Mouse (Mus musculus) layer of hippocampus, postnatal 25 days (tissue): ENCODE measurements around the gene 4930518I15Rik. TPM values are rescaled to one million over a fixed set of nuclear protein-coding genes. Genes with fewer than 3 reads are reported as not detected.
"Not testable (repeated sequence)": the region's sequence is repeated elsewhere in the genome, so short reads cannot be mapped to it uniquely, and the experiment has no call there.

Experiments used
- DNase-seq, 2 experiments: peaks; one replicate each; pipeline ENCODE4 v3.0.0; 2022; ENCODE audit warnings: mixed read lengths in 2 of 2, low spot score in 1 of 2; ENCODE audit errors: extremely low spot score in 1 of 2
- total RNA-seq, 2 experiments: library from RNA; stranded (reverse); gene quantifications; 2 replicates each; pipeline ENCODE4 v1.2.3; 2021

Gene 4930518I15Rik
- total RNA-seq, 2 experiments from 2014 or later = 2.0 to 4.3 TPM

DNA sequence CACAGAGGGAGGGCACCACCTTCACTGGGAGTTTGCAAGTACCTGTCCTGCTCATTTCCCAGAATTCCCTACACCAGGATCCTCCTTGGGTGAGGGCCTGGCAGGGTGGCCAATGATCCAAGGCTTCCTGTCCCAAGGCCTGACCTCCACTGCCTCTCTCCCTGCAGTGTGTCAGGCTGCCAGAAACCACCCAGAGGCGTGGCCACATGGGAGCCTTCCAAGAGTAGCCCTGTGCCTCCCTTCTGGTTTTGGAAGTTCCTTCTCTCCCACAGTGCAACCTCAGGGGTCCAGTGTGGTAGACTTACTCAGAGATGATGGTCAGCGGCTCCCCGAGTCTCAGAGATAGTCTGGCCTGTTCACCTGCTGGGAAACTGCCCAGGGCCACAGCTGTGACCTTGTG lies 21.8 kb upstream of the 4930518I15Rik start:
- DNase-seq = no peak

DNA sequence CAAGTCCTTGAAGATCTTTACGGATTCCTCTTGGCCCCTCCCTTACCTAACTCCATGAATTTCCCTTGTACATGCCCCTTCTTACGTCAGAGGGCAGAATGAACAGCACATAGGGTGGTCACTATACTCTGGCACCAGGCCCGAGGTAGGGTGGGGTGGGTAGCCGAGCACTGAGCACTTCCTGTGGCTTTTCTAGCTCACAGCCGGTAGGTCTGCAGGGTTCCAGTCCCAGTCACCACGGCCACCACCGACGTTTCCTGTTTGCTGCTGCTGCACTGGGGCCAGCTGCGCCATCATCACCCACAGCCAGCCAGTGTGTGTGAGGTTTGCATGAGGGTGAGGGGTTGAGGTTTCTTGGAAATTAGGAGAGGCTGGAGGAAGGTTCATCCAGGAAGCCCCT lies 20.0 kb upstream of the 4930518I15Rik start:
- no peak for DNase-seq

DNA sequence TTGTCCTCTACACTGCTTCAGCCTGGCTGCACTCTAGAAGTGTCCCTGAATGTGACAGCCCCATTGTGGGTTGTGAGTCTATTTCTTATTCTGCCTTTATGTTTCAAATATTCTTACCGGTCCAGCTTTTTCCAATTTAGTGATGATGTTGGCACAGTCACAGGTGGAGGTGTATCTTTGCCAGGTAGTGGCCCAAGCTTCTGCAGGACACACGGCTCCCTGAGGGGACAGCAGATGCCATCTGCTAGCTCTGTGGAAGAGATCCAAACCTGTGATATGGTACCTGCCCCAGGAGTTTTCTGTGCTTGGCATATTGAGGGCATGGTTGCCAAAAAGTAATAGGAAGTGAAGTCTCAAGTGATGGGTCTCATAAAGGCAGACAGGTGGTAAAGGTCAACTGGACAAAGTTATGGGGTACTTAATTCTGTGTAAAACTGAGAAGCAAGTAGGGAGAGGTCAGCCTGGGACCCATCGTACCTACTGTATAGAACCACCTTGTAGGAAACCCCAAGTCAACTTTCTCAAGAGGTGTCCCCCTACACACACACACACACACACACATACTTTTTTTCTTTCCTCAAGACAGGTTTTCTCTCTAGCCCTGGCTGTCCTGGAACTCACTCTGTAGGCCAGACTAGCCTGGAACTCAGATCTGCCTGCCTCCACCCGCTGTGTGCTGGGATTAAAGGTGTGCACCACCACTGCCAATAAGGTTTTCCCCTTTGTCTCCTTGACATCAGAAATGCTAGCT lies 17.2 kb upstream of the 4930518I15Rik start:
- DNase-seq = no peak

DNA sequence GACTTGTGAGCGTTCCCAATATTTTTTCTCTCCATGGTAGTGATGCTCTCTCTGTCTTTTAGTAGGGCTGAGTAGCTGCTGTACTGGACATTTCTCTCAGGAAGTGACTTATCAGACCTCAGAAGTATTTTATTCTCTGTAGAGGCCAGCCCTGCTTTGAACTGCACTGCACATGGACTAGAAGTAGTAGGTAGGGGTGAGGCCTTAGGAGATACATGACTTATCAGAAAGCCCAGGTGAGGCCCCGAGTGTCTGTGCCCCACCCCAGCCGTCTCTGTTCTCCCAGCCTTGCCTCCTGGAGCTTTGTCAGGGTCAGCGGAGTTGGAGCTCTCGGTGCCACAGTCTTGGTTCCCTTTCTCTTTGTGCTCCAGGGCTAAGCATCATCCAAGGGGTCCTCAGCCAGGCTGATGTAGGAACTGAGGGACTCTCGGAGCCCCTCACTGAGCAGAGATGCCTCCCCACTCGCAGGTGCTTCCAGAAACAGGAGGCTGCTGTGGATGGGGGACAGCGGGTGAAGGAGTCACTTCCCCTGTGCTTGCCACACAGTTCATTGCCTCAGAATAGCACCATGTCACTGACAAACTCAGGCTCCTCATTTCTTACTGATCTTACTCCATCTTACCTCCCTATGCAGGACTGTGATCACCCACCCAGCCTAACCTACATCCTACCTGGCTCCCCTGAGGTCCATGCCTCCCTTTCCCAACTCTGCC lies 16.5 kb upstream of the 4930518I15Rik start:
- DNase-seq = no peak

DNA sequence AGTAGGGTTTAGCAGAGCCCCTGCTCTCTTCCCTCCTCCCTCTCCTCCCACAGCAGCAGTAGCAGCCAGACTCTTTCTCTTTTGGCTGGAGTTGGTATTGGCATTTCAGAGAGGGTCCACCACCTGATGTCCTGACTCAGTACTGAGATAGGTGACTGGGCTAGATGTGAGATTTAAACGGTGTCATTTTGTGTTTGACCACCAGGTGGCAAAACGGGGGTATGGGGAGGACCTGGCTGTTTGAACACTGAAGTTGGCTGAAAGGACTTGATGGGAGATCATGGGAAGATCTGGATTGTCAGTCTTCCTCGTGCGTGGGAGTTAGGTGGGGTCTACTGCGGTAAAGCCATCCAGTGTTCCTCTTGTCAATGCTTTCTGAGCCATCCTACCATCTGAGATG lies 15.9 kb upstream of the 4930518I15Rik start:
- peak in 1 of 2 experiments; percentile 54 for DNase-seq

DNA sequence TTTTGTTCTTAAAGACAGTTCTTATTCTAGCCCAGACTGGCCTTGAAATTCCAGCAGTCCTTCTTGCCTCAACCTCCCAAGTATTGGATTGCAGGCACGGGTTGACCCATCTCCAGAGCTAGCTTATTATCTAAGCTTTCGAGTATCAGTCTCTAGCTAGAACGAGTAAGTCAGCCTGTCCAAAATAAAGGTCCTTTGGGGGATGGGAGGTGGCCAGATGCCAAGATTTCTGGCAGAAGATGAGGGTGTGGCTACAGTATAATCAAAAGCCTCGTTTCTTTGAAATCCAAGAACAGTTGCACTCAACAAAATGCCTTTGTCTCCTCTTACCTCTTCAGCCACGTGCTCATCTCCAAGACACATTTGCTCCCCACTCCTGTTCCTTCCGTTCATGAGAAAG lies 12.8 kb upstream of the 4930518I15Rik start:
- no peak for DNase-seq

DNA sequence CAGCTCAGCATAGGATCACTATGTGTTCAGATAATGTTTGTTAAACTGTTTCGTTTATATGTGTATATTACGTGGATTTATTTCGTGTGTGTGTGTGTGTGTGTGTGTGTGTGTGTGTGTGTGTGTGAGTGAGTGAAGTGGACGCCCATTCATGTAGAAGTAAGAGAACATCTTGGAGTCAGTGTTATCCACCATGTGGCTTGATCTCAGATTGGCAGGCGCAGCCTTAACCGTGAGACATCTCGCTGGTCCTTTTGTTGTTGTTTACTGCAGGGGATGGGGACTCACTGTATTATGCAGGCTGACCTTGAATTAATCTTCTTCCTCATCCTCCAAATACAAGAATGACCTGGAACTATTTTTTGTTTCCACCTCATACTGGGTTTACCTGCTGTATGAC lies 11.8 kb upstream of the 4930518I15Rik start:
- DNase-seq = no peak

DNA sequence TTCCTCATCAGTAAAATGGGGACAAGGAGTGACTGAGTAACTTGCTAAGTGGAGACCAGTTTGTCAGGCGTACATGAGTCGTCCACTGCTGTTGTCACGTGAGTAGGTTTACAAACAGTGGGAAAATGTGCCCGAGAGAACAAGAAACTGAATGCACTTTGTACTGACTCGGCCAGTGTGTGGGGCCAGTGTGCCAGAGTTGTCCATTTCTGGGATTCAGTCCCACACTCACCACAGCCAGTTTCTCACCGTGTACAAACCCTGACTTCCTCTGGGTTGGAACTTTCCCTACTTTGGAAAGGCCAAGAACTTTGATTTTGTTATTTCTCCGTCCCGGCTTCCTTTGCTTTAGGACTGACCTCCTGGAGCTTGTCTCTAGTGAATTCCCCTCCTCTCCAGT lies 11.2 kb upstream of the 4930518I15Rik start:
- DNase-seq = no peak

DNA sequence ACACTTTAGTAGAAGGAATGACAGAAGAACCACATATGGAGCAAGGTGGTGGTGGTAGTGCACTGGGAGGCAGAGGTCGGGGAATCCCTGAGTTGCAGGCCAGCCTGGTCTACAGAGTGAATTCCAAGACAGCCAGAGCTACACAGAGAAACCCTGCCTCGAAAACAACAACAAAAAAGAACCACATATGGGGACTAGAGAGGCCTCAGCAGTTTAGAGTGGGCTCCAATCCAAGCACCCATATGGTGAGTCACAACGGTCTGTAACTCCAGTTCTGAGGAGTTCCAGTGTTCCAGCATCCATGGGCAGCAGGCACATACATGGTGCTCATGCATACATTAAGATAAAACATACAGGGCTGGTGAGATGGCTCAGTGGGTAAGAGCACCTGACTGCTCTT lies 6.7 kb upstream of the 4930518I15Rik start:
- DNase-seq = no peak

DNA sequence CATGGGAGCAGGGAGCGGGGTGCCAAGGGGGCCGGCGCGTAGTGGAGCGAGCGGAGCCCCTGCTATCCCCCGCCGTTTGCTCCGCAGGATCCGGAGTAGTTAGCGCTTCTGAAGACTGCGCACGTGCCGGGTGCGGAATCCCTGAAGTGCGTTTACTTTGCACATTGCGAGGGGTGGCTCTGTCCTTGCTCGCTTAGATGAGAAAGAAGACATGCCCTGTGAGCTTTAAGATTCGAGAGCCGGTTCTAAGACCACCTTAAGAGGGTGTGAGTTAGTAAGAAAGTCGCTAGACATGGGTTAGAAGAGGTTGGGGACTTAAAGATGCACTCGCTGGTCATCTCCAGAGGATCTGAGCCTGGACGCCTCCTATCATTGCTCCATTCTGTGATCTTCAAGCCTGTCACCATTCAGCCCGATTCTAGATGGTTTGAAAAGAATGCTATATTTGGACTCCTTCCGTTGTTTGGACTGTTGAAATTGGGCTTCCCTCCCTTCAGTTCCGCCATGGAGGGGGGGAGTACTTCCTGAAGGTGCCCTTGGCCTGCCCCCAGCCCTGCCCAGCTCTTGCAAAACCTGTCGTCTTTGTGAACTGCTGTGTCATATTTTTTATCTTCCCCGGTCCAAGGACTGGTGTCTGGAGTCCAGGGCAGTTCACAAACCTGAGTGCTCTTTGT lies 5.9 kb upstream of the 4930518I15Rik start:
- DNase-seq = no peak

DNA sequence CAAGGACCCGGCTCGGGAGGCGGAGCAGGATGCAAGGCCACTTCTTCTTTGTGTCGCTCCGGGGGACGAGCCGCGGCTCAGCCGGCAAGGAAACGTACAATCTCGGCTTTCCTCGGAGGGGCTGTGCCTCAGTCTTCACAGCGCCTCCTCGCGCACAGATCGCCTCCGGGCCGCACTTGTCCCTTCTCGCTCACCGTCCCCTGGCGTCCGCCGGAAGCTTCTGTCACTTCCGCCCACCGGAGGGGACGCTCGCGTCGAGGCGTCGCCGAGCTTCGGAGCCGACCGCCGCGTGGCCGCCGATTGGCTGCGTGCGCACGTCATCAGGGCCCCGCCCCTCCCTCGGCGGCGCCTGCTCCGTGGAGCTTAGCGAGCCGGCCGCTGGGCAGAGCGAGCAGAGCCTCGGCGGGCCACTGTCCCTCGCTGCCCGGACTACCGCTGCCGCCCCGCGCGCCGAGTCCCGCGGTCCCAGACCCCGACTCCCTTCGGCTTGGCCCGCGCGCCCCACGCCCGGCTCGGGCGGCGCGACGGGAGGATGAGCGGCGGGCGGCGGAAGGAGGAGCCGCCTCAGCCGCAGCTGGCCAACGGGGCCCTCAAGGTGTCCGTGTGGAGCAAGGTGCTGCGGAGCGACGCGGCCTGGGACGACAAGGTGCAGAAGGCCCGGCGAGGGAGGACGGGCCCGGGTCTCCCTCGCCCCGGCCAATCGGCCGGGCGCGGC lies 5.2 kb upstream of the 4930518I15Rik start, which contains the start of gene Rab5if:
Rab5if (plus strand) TSS at position 357 of the 715 bp plus-strand sequence.
- peak; percentile 93 to 96 for DNase-seq

DNA sequence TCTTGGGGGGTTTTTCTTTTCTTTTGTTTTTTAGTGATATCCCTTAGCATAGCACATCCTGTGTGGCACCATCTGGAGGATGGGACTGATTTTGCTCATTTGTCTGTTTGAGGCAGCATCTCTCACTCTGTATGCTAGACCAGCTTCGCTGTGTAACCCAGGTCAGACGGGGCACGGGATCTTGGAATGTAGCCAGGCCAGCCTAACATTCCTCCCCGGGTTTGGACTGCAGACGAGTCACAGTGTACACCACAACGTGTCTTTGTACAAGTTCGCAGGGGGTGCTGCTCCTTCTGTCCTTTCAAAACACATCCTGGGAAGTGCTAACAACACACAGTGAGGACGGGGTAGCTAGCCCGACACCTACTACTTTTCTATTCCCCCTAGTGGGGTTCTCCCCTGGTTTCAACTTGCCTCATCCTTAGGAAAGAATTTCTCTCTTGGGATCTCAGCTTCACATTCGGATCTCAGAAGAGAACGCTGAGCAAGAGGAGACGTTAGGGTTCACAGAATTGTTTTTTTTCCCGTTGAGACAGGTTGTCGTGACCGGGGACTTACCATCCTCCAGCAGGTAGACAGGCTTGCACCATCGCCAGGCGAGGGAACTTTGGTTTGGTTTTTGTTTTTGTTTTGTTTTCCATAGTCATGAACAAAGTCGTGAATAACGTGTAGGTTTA lies 4.4 kb upstream of the 4930518I15Rik start:
- no peak for DNase-seq

DNA sequence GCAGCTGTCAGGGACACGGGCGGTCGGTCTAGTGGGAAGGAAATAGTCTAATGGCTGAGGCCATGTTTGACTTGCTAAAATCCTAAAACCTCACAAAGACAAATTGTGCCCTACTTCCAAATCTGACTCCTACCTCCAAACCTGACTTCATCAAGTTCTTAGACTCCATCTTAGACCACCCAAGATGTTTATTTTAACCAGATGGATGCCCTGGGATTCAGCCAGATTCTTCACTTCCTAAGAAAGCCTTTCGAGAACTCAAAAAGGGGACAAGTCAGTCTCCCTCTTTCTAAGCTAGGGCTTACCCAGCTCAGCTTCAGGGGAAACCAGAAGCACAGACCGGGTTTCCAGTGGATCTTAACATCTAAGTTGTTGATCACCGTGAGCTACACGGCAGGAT lies 925 bp upstream of the 4930518I15Rik start:
- no peak for DNase-seq

DNA sequence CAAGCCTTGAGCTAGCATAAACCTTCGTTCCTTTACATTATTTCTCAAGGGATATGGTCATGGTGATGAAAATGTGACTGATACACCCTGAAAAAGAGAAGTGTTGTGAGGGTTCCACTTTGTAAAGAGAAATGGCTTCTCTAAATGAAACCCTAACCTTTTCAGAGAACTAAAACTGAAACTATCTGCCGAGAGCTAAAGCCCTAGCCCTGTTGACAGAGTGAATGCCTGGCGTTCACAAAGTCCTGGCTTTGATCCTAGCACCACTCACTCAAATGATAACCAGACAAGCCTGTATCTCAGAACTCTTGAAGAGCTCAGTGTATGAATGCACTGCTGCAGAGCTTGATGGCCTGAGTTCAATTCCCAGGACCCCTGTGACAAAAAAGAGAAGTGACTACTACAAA lies 358 bp downstream of the 4930518I15Rik start:
- DNase-seq = no peak

DNA sequence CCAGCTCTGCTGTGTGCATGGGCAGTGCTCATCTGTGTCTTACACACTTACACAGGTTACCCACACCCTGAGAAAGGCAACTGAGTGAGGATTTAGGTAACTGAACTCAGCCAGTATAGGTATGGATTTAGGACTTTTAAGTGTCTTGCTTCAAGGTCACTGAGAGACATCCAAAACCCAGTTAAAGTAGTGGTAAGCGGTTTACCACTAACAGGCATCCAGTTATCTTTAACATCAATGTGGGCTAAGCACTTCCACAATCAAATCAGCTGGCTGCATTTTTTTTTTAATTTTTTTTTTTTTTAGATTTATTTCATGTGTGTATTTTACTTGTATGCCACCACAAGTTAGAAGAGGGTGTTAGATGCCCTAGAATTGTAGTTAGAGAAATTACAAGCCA lies 1.4 kb downstream of the 4930518I15Rik start:
- DNase-seq = no peak

DNA sequence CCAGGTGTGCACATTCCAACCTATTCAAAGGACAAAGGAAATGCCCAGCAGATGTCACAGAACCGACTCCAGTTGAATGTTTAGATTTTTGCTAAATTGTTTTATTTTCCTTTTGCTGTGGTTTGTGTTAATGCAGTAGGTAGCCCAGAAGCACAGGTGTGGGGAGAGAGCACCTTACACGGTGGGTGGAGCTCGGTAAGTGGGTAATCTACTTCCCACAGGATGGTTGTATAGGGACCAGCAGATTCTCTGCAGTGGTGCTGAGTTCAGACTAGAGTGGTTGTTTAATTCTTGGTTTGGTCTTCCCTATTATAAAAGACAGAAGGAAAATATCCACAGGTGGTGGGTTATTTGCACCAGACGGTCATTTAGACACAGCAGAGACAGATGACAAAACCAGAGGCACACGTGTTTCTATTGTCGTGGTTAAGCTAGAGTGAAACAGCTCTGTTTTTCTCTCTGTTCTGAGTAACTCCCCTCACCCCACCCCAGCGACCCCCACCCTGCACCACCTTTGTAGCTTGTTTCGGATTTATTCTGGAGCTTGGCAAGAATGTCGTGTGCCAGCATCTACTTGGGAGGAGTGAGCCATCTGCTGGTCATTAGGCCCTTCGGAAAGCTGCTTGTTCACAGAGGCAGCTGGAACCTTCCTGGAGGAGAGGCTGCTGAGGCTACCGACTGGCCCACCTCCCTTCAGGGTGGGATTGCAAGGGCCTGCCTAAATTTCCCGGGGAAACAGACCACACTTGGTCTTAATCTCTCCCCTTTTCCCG lies 3.6 kb downstream of the 4930518I15Rik start:
- DNase-seq = peak in 1 of 2 experiments; percentile 39

DNA sequence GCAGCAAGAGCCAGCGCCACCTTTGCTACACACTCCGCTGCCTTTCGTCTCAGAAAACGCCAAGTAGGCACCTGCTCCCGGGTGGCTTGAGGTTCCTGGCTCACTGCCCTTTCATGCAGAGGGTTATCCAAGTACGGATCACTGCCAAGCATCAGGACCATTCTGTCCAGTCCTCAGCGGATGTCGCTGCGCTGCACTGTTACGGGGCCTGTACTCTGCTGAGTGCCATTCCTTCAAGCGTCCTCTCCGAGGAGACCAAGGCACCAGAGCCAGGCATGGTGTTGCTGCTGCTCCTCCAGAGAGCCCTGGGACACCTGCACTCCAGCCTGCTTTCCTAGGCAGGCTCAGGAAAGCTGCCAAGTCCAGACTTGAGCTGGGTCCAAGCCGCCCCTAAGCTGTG lies 4.2 kb downstream of the 4930518I15Rik start:
- DNase-seq = not testable (repeated sequence)

DNA sequence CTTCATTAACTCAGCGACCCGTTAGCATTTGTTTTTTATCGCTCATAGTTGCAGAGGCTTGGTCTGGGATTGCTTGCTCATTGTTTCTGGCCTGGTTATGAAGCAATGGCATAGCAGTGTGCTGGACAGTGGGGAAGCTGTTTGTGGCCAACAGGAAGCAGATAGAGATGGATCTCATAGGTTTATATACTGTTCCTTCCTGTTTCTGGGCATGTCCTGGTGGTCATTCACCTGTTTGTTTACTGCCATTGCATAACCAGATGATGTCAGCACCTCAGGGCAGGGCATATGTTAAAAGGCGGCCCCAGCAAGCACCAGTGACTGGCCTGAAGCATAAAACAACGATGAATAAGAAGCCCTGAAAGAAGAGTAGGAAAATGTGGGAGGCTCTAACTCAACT lies 7.2 kb downstream of the 4930518I15Rik start:
- DNase-seq = no peak

DNA sequence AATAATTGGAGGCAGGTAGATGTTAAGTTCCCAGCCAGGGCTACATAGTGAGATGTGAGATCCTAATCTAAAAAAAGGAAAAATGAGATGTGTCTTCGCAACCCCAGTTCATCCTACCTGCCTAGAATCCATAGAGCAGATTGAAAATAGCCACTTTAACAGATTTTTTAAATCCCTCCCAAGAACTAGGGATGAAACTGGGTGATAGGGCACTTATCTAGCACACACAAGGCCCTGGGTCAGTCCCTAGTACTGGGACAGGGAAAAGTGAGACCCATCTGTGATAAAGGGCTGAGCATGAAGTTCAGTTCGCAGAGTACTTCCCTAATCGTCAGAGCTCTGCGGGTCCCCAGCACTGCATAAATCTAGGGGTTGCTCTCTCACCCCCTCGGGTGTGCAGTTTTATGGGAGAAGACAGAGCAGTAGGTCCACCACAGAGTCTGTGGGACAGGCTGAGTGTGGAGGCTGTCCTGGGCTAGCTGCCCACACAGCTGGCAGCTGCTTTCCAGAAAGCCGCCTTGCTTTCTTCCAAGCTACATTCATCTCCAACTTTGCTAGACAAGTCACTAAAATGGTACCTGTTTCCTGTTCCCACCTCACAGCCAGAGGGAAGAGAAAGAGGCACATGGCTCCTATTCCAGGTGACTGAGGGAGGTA lies 9.1 kb downstream of the 4930518I15Rik start:
- no peak for DNase-seq
